Mouse (Mus musculus) liver, embryonic 11.5 days (tissue): ENCODE measurements around the gene Slfn9. TPM values are rescaled to one million over a fixed set of nuclear protein-coding genes. Genes with fewer than 3 reads are reported as not detected.
"Not testable (repeated sequence)": the region's sequence is repeated elsewhere in the genome, so short reads cannot be mapped to it uniquely, and the experiment has no call there.

Experiments used
- ATAC-seq: fragments of 200-750 bp; cut with Nextera tagmentation; replicated peaks from 2 replicates; pipeline ENCODE4 v1.8.0; 2017; ENCODE audit warnings: moderate number of reproducible peaks, mild to moderate bottlenecking, moderate TSS enrichment, moderate library complexity; ENCODE audit not compliant: low FRiP score
- DNase-seq: peaks from one replicate; pipeline ENCODE4 v3.0.0-alpha.2; 2017; ENCODE audit warnings: low spot score
- H3K27ac ChIP-seq: fragments of 300-500 bp; sonication (generic); 2 replicates; pipeline ENCODE4 v1.5.1; 2014; ENCODE audit warnings: mild to moderate bottlenecking, low read depth, low read length, control low read depth
- H3K27me3 ChIP-seq: fragments of 300-500 bp; sonication (generic); replicated peaks from 2 replicates; pipeline ENCODE4 v1.6.1; 2014; ENCODE audit warnings: low read length, mixed read lengths; ENCODE audit not compliant: control insufficient read depth, insufficient read depth
- H3K36me3 ChIP-seq: fragments of 300-500 bp; sonication (generic); 2 replicates; pipeline ENCODE4 v1.6.1; 2014; ENCODE audit warnings: mild to moderate bottlenecking, low read length, moderate library complexity, mixed read lengths; ENCODE audit not compliant: control insufficient read depth, insufficient read depth
- H3K4me1 ChIP-seq: fragments of 300-500 bp; sonication (generic); replicated peaks from 2 replicates; pipeline ENCODE4 v1.6.1; 2014; ENCODE audit warnings: low read length, mixed read lengths; ENCODE audit not compliant: control insufficient read depth, insufficient read depth
- H3K4me2 ChIP-seq: fragments of 300-500 bp; sonication (generic); 2 replicates; pipeline ENCODE4 v1.6.1; 2014; ENCODE audit warnings: mild to moderate bottlenecking, control low read depth, moderate library complexity
- H3K4me3 ChIP-seq: fragments of 300-500 bp; sonication (generic); 2 replicates; pipeline ENCODE4 v1.5.1; 2014; ENCODE audit warnings: low read depth, low read length, control low read depth
- H3K9ac ChIP-seq: fragments of 300-500 bp; sonication (generic); 2 replicates; pipeline ENCODE4 v1.6.1; 2014; ENCODE audit warnings: low read depth, low read length, control low read depth
- H3K9me3 ChIP-seq: fragments of 300-500 bp; sonication (generic); 2 replicates; pipeline ENCODE4 v1.6.1; 2016; ENCODE audit warnings: low read length, inconsistent platforms, mixed read lengths; ENCODE audit not compliant: control insufficient read depth
- WGBS: fragments of 180-500 bp; shearing (Covaris S2); extraction: QIAGEN DNeasy Blood & Tissue Kit; methylation state at CpG from one replicate; pipeline ENCODE4 v1.1.7; 2014; 5-methylcytosine and 5-hydroxymethylcytosine counted together
- microRNA-seq: library from miRNA; unstranded; fragments of <30 nt; microRNA quantifications from one replicate; pipeline ENCODE4, GENCODE M21; 2017; ENCODE audit warnings: borderline number of aligned reads
- polyA plus RNA-seq: library from polyadenylated mRNA; unstranded; fragments of >200 nt; fragmentation: Nextera tagmentation; extraction: Ambion mirVana; gene quantifications from 2 replicates; pipeline ENCODE4 v1.2.1, GENCODE M21; 2014

Gene Slfn9
- polyA plus RNA-seq, 1 experiment from 2014 or later: 8.1 TPM

DNA sequence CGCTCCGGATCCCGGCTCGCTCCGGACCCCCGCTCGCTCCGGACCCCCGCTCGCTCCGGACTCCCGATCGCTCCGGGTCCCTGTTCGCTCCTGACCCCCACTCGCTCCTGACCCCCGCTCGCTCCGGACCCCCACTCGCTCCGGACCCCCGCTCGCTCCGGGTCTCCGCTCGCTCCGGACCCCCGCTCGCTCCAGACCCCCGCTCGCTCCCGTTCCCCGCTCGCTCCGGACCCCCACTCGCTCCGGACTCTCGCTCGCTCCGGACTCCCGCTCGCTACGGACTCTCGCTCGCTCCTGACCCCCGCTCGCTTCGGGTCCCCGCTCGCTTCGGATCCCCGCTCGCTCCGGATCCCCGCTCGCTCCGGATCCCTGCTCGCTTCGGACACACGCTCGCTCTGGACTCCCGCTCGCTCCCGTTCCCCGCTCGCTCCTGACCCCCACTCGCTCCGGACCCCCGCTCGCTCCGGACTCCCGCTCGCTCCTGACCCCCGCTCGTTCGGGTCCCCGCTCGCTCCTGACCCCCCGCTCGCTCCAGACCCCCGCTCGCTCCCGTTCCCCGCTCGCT, 61.2 kb downstream of the Slfn9 start:
- not testable (repeated sequence) for H3K36me3 ChIP-seq, H3K9ac ChIP-seq
- peak overlapping the region; percentile 73 for H3K4me2 ChIP-seq

DNA sequence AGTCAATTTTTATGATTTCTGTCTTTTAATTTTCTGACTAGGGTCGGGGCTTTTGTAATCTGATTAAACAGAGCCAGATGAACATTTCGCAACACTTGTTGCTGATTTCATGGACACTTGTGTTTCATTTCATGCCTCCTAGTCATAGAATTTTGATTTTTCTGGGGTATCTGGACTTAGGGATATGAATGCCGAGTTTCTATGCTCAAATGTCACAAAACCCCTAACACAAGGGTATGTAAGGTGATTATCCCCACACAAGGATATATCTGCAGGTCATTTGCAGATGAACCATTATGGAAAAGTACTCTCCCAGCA, 62.0 kb downstream of the Slfn9 start:
- no peaks in the 10 kb centered on the region for H3K36me3 ChIP-seq
- H3K27me3 ChIP-seq: peaks cover 80% of the 10 kb centered on the region
- no peak overlapping the region for H3K4me2 ChIP-seq
- 46% methylated on average over 3 of the region's 3 CpGs for WGBS
- H3K9ac ChIP-seq: no peak overlapping the region
- ATAC-seq (no peak), DNase-seq (no peak)
- H3K27ac ChIP-seq: no peak overlapping the region
- no peaks in the 10 kb centered on the region for H3K4me1 ChIP-seq
- H3K9me3 ChIP-seq: no peaks in the 10 kb centered on the region
- H3K4me3 ChIP-seq: no peak overlapping the region

More for the DNA sequence above, 61.2 kb downstream of the Slfn9 start:
- H3K4me3 ChIP-seq: peak overlapping the region; percentile 50
- H3K27me3 ChIP-seq: peaks cover 86% of the 10 kb centered on the region
- ATAC-seq, H3K27ac ChIP-seq, DNase-seq, H3K4me1 ChIP-seq, H3K9me3 ChIP-seq: not testable (repeated sequence)
- 2% methylated on average over 84 of the region's 85 CpGs for WGBS

DNA sequence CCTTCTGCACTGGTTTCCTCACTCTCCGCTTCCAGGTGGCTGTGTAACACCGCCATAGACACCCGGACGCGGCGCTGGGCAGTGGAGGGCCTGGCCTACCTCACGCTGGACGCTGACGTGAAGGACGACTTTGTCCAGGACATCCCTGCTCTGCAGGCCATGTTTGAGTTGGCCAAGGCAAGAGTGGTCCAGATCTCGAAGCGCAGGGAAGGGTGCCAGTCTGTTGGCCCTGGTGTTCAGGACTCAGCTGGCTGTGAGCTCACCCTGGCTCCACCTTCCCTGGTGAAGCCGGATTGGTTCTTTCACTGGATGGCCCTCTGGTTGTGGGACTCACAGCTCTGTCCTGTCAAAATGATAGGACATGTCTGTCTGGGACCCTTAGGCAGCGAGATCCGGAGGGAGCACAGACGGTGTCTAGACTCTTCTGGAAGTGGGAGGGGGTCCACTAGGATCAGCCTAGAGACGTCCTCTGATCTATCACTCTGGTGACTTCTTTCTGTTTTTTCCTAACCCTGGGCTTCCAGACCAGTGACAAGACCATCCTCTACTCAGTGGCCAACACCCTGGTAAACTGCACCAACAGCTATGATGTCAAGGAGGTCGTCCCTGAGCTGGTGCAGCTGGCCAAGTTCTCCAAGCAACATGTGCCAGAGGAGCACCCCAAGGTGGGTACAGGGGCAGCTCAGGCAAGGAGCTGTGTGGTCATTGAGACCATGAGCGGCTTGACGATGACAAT, 62.6 kb downstream of the Slfn9 start:
- Histone ChIP-seq H3K27ac (no peak overlapping the region), H3K36me3 (no peaks in the 10 kb centered on the region), H3K4me2 (no peak overlapping the region), H3K27me3 (peaks cover 75% of the 10 kb centered on the region), H3K4me1 (no peaks in the 10 kb centered on the region), H3K9ac (no peak overlapping the region), H3K9me3 (no peaks in the 10 kb centered on the region), H3K4me3 (no peak overlapping the region)
- WGBS: 39% methylated on average over 20 of the region's 20 CpGs
- DNase-seq (no peak), ATAC-seq (no peak)

Small RNAs within 50 kb of the gene (microRNA-seq; reads per million reads assigned to microRNA genes)
- not detected for gene Gm27598
- gene Mir7679: not detected

Other genes starting within 250 kb of the Slfn9 start
- gene Cct6b, start 227.5 kb downstream of the Slfn9 start, polyA plus RNA-seq: 0.30 and 0.32 TPM in 2 replicates
- gene Zfp830, start 227.5 kb downstream of the Slfn9 start, polyA plus RNA-seq: 34.8 and 41.8 TPM in 2 replicates
- gene Lig3, start 210.7 kb downstream of the Slfn9 start, polyA plus RNA-seq: 29.6 and 31.7 TPM in 2 replicates
- 27.5 and 29.7 TPM in 2 replicates for gene Rffl, start 120.6 kb downstream of the Slfn9 start, polyA plus RNA-seq
- 14.4 and 14.8 TPM in 2 replicates for gene Rad51d, start 101.2 kb downstream of the Slfn9 start, polyA plus RNA-seq
- gene Fndc8, start 99.7 kb downstream of the Slfn9 start, polyA plus RNA-seq: 0.13 and 0.15 TPM in 2 replicates
- gene Nle1, start 83.4 kb downstream of the Slfn9 start, polyA plus RNA-seq: 43.4 and 44.9 TPM in 2 replicates
- 1.8 and 4.5 TPM in 2 replicates for gene Unc45b, start 81.3 kb downstream of the Slfn9 start, polyA plus RNA-seq
- 0.49 and 0.86 TPM in 2 replicates for gene Slfn5, start 40.5 kb downstream of the Slfn9 start, polyA plus RNA-seq
- gene Slfn8, start 29.0 kb upstream of the Slfn9 start, polyA plus RNA-seq: 0.18 and 0.27 TPM in 2 replicates
- 4.3 and 4.5 TPM in 2 replicates for gene Slfn2, start 73.3 kb upstream of the Slfn9 start, polyA plus RNA-seq
- 0.13 TPM in 1 of 2 replicates, not detected in the other for gene Slfn1, start 125.0 kb upstream of the Slfn9 start, polyA plus RNA-seq
- gene Slfn4, start 183.4 kb upstream of the Slfn9 start, polyA plus RNA-seq: not detected in 2 replicates
- gene Slfn3, start 199.5 kb upstream of the Slfn9 start, polyA plus RNA-seq: 0.71 and 0.83 TPM in 2 replicates